8 mouse cellular contexts compared by ENCODE assay signal in the genomic region with DNA sequence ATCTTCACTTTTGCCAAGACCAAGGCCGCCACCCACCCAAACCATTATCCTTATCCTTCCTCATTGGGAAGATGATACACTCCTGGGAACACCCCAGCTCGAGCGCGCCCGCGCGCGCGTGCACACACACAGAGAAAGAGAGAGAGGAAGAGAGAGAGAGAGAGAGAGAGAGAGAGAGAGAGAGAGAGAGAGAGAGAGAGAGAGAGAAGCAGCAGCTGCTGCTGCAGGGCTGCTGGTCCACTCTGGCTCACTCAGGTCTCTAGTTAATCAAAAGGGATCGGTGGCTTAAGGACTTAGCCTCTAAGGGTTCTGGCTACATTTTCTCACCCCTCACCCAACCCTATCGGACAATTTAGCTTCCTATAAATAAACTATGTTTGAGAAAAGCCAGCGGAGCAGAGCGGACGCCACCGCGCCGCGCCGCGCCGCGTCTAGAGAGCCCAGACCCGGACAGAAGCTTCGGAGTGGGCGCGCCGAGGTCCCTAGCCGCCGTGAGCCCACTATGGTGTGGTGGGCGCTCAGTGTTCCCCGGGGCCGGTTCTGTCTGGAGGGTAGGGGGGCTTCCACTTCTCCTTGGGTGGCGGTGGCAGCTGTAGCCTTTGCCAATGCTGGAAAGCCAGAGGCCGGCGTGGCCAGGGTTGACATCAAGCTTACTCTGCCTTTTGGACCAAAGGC. TPM values are rescaled to one million over a fixed set of nuclear protein-coding genes. Genes with fewer than 3 reads are reported as not detected.
DNase-seq lines count a peak whose midpoint lies in the region; TF ChIP-seq lines count a peak whose summit lies in the region.

No protein-coding gene starts in this region.

- 7% methylated on average over 34 of the region's 35 CpGs for WGBS in cerebellum, adult 2 months

- no peak overlapping the region for H3K27ac ChIP-seq in cerebellum, adult 2 months (ENCODE audit: insufficient read depth, low read length)

- H3K4me3 ChIP-seq in cerebellum, adult 2 months (replicated peaks; ENCODE audit: insufficient read depth, low read depth, low read length), result peak overlapping the region; percentile 37

- DNase-seq in cerebellum, adult 2 months, result peak in 1 of 2 experiments; percentile 20
- DNase-seq in cerebellum, adult 9-11 months, result no peak
- DNase-seq in right cerebral cortex, postnatal 14 days, result peak; percentile 17
- no peak for DNase-seq in right cerebral cortex, adult 18-20 months
- peak; percentile 16 to 22 for DNase-seq in heart, postnatal 14 days
- peak; percentile 27 for DNase-seq in mesoderm, embryonic 11.5 days (ENCODE audit: low read depth, low spot score)
- DNase-seq in yolk sac, embryonic 10.5 days (ENCODE audit: low spot score), result peak; percentile 3
- DNase-seq in cerebellum, postnatal 36 days, result no peak

- H3K27me3 ChIP-seq in cerebellum, adult 2 months (ENCODE audit: control insufficient read depth, insufficient read depth, low read length), result no peaks in the 10 kb centered on the region; the same call in 1 of the 2 replicates

- peaks cover 3% of the 10 kb centered on the region; the same call in 1 of the 2 replicates for H3K4me1 ChIP-seq in cerebellum, adult 2 months (ENCODE audit: control insufficient read depth, insufficient read depth, low read length)

- no peak for TF ChIP-seq CTCF in cerebellum, adult 2 months (IDR thresholded peaks at IDR 0.05; ENCODE audit: borderline replicate concordance, insufficient read depth, low read depth, low read length)

- no peak for TF ChIP-seq POLR2A in cerebellum, adult 2 months (IDR thresholded peaks at IDR 0.05; ENCODE audit: borderline replicate concordance, insufficient read depth, low read length)

- intact Hi-C loops in heart, postnatal 14 days (cut with DNase I), result no loop called here

RNA-seq across cellular contexts. Expression of gene Pcdh19, which starts 0.9 kb away (rescaled TPM):
- polyA plus RNA-seq in cerebellum, adult 2 months (2012; rRNA removed), result 3.1 and 4.0 TPM in 2 replicates
- total RNA-seq in heart, postnatal 14 days (2021), result 10 to 100 TPM; 15.5 to 19.1 TPM

Comparison
In these comparisons a context has a peak if more than half of its experiments do, and no peak if none do; other contexts are left out.
1. DNase-seq: peak in right cerebral cortex, postnatal 14 days (single experiment), heart, postnatal 14 days (2 of 2), mesoderm, embryonic 11.5 days (single experiment) and yolk sac, embryonic 10.5 days (single experiment); none in cerebellum, adult 9-11 months (single experiment), right cerebral cortex, adult 18-20 months (single experiment) and cerebellum, postnatal 36 days (0 of 2).